Mouse (Mus musculus) limb, embryonic 11.5 days (tissue): ENCODE measurements around the gene Rai2. TPM values are rescaled to one million over a fixed set of nuclear protein-coding genes. Genes with fewer than 3 reads are reported as not detected.

Experiments
- ATAC-seq: fragments of 200-750 bp; cut with Nextera tagmentation; 2 replicates; pipeline ENCODE4 v1.8.0; 2017; ENCODE audit warnings: low read depth; ENCODE audit not compliant: insufficient number of reproducible peaks, low FRiP score, low TSS enrichment
- DNase-seq: peaks from one replicate; pipeline ENCODE4 v3.0.0-alpha.2; 2015; ENCODE audit warnings: low spot score
- H3K27ac ChIP-seq: fragments of 300-500 bp; sonication (generic); replicated peaks from 2 replicates; pipeline ENCODE4 v1.5.1; 2014; ENCODE audit warnings: low read depth, mild to moderate bottlenecking, low read length
- H3K27me3 ChIP-seq: fragments of 300-500 bp; sonication (generic); 2 replicates; pipeline ENCODE4 v1.6.1; 2014; ENCODE audit warnings: mild to moderate bottlenecking, low read length, mixed read lengths; ENCODE audit not compliant: control insufficient read depth, insufficient read depth
- H3K36me3 ChIP-seq: fragments of 300-500 bp; sonication (generic); 2 replicates; pipeline ENCODE4 v1.6.1; 2014; ENCODE audit warnings: mild to moderate bottlenecking, low read length, moderate library complexity, mixed read lengths; ENCODE audit not compliant: control insufficient read depth, insufficient read depth
- H3K4me1 ChIP-seq: fragments of 300-500 bp; sonication (generic); 2 replicates; pipeline ENCODE4 v1.6.1; 2014; ENCODE audit warnings: low read length, mixed read lengths; ENCODE audit not compliant: control insufficient read depth, insufficient read depth
- H3K4me2 ChIP-seq: fragments of 300-500 bp; sonication (generic); 2 replicates; pipeline ENCODE4 v1.6.1; 2014; ENCODE audit warnings: low read depth, mild to moderate bottlenecking, moderate library complexity; ENCODE audit not compliant: severe bottlenecking
- H3K4me3 ChIP-seq: fragments of 300-500 bp; sonication (generic); 2 replicates; pipeline ENCODE4 v1.5.1; 2014; ENCODE audit warnings: low read depth, low read length
- H3K9ac ChIP-seq: fragments of 300-500 bp; sonication (generic); 2 replicates; pipeline ENCODE4 v1.6.1; 2014; ENCODE audit warnings: mild to moderate bottlenecking, low read length
- H3K9me3 ChIP-seq: fragments of 300-500 bp; sonication (generic); 2 replicates; pipeline ENCODE4 v1.6.1; 2016; ENCODE audit warnings: low read length; ENCODE audit not compliant: control insufficient read depth
- WGBS: fragments of 180-500 bp; shearing (Covaris S2); extraction: QIAGEN DNeasy Blood & Tissue Kit; methylation state at CpG from one replicate; pipeline ENCODE4 v1.1.7; 2014; 5-methylcytosine and 5-hydroxymethylcytosine counted together
- polyA plus RNA-seq: library from polyadenylated mRNA; unstranded; fragments of >200 nt; fragmentation: Nextera tagmentation; extraction: Ambion mirVana; gene quantifications from 2 replicates; pipeline ENCODE4 v1.2.1, GENCODE M21; 2014

Rai2 gene
- 0.72 and 0.84 TPM in 2 replicates for polyA plus RNA-seq

DNA sequence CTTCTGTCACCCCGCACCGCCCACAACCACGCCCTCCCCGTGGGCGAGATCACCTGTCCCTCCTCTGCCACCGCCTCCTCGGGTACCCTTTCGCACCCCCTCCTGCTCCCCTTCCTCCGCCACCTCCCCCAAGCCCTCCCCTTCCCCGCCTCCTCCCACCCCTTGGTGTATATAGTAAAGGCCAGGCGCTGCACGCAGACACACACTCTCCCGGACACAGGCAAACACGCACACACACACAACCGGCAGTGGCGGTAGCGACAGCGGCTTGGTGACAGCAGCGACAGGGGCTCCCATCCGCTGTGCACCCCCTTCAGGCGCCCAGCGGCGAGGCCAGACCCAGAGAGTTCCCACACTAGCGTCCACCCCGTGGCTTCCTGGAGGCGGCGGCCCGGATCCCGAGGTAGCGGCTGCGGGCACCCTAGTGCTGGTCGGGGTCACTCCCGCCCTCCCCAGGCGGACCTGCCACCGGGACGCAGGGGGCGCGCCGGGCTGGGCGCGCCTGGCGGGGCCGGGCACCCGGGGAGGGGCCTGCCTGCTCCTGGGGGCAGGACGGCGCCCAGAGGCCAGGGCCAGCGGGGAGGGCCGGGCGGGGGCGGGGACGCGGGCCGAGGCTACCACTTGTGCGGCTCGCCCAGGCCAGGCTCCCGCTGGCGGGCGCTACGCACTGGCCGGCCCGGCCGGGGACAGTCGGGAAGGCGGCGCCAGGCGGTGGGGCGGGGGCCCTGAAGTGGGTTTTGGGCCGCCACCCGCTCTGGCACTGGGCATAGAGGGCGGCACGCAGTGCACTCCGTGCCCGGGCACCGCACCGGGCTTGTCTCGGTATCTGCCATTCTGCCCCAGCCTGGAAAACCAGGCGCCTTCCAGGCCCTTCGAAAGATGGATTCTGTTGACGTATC, at the start of gene Rai2:
Gene Rai2 (plus strand): TSS at position 205 of the 899 bp plus-strand sequence.
- Histone ChIP-seq H3K9me3 (no peaks in the 10 kb centered on the region), H3K9ac (peak within 1 kb of the TSS; percentile 37), H3K27me3 (peaks cover 47% of the 10 kb centered on the region), H3K36me3 (no peaks in the 10 kb centered on the region), H3K4me3 (peak within 1 kb of the TSS; percentile 40), H3K4me1 (no peaks in the 10 kb centered on the region), H3K4me2 (peak within 1 kb of the TSS; percentile 86), H3K27ac (no peak within 1 kb of the TSS)
- ATAC-seq (peak; percentile 79), DNase-seq (peak; percentile 27)
- WGBS = 16% methylated on average over 36 of the region's 79 CpGs

DNA sequence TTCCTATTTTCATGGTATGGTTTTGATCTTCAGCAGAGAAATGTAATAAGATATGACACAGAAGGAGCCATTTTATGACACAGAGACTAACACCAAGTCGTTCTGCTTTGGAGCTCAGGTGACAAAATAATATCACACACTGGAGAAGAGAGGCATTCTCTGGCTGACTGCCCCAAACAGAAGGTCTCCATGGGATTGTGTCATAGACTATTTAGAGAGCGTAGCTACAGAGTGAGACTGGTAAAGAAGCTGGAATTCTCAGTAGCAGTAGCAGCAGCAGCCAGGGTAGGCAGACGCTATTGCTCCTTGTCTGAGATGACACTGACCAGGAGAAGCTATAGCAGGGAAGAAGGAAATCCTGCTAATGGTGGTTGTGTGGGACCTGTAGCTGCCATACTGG, 27.5 kb upstream of the Rai2 start:
- no peaks in the 10 kb centered on the region for H3K27me3 ChIP-seq
- H3K4me2 ChIP-seq = no peak overlapping the region
- no peaks in the 10 kb centered on the region for H3K9me3 ChIP-seq
- no peaks in the 10 kb centered on the region for H3K4me1 ChIP-seq
- no peak for ATAC-seq
- no peak for DNase-seq
- H3K4me3 ChIP-seq = no peak overlapping the region
- no peak overlapping the region for H3K9ac ChIP-seq
- H3K36me3 ChIP-seq = no peaks in the 10 kb centered on the region
- 72% methylated on average over 3 of the region's 3 CpGs for WGBS
- no peak overlapping the region for H3K27ac ChIP-seq

DNA sequence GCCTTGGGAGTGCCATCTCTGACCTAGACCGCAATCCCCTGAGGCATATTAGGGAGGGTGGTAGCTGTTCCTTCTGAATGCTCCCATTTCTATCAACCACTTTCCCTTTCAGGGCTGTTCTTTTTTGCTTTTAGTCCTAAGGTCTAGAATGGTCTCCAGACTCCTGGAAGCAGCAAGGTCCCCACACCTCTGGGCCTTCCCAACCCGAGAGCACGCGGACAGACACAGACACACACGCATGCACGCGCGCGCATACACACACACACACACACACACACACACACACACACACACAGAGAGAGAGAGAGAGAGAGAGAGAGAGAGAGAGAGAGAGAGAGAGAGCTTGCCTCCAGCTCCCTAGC, 385 bp upstream of the Rai2 start:
- no peaks in the 10 kb centered on the region for H3K9me3 ChIP-seq
- no peak overlapping the region for H3K9ac ChIP-seq
- H3K4me3 ChIP-seq = peak overlapping the region; percentile 40
- H3K4me2 ChIP-seq = peak overlapping the region; percentile 86
- H3K27me3 ChIP-seq = peaks cover 45% of the 10 kb centered on the region
- H3K36me3 ChIP-seq = no peaks in the 10 kb centered on the region
- H3K27ac ChIP-seq = no peak overlapping the region
- no peaks in the 10 kb centered on the region for H3K4me1 ChIP-seq
- 42% methylated on average over 2 of the region's 9 CpGs for WGBS
- no peak for DNase-seq
- ATAC-seq = no peak

DNA sequence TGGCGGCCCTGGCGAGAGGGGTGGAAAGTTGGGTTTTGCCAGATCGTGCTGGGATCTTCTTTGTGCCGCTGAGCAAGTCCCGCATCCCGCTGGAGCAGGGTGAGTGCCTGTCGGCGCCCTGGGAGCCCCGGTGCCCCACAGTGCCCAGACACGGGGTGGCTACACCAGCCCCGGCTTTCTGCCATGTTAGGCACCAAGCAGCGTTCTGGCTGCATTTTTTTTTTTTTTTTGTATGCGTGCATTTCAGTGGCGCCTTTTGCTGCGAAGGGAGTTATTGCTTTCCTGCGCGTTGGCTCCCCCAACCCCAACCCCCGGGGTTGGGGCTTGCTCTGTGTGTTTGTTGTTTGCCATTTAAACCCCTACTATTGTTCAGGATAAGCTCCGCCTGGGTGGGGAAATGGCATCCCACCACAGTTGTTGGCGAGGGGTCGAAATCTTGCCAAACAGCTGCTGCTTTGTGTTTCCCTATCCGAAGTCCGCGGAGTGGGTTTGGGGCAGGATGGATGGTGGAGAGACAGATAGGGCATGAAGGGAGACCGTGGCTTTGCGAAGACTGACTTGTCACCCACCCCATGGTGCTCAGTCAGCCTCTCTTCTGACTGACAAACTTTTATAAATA, 1.0 kb downstream of the Rai2 start:
- peak; percentile 23; the same call in 1 of the 2 replicates for ATAC-seq
- 20% methylated on average over 25 of the region's 26 CpGs for WGBS
- peaks cover 49% of the 10 kb centered on the region for H3K27me3 ChIP-seq

DNA sequence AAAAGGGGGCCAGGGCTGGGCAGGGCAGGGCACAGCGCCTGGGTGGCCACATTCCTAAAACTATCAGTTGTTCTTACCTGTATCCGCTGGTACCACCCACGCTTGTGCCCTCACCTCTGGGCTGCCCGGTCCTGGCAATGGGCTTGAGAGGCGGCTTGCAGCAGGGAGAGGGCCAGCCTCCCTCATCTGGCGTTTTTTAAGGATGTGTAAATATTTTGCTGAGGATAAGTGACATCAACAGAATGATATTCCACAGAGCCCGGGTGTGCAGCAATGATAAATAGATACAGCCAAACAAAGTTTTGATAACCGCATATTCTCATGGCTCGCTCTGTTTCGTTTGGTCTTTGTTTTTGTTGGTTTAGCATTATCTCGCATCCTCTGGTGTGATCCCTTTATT, 1.7 kb downstream of the Rai2 start:
- H3K9me3 ChIP-seq = no peaks in the 10 kb centered on the region
- H3K4me3 ChIP-seq = no peak overlapping the region
- H3K4me2 ChIP-seq = no peak overlapping the region; the same call in 1 of the 2 replicates
- H3K27ac ChIP-seq = no peak overlapping the region
- no peak for ATAC-seq
- WGBS = 33% methylated on average over 11 of the region's 11 CpGs
- H3K4me1 ChIP-seq = no peaks in the 10 kb centered on the region
- H3K9ac ChIP-seq = no peak overlapping the region
- no peaks in the 10 kb centered on the region for H3K36me3 ChIP-seq
- peaks cover 54% of the 10 kb centered on the region for H3K27me3 ChIP-seq
- DNase-seq = peak; percentile 22

More for the DNA sequence above, 1.0 kb downstream of the Rai2 start:
- peak overlapping the region; percentile 37; the same call in 1 of the 2 replicates for H3K9ac ChIP-seq
- no peak overlapping the region for H3K27ac ChIP-seq
- no peaks in the 10 kb centered on the region for H3K36me3 ChIP-seq
- H3K9me3 ChIP-seq = no peaks in the 10 kb centered on the region
- H3K4me1 ChIP-seq = no peaks in the 10 kb centered on the region
- DNase-seq = peak; percentile 32
- peak overlapping the region; percentile 86 for H3K4me2 ChIP-seq
- peak overlapping the region; percentile 40 for H3K4me3 ChIP-seq

DNA sequence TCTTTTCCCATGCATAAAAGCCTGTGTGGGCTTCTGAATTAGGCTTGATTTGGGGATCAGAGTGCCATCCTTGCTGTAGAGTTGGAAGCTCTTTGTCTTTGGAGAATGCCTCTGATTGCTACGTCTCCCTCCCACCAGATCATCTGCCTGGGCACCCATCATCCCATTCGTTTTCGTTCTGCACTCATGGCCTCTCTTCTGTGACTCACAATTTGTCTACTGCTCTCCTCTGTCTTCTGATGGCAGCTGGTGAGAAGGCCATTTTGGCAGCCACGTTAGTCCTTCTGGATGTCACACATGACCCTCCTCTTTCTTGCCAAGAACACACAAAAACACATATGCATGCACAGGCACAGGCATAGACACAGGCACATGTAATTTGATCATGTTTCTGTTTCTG, 4.2 kb downstream of the Rai2 start:
- DNase-seq (no peak), ATAC-seq (no peak)
- H3K4me3 ChIP-seq = no peak overlapping the region
- H3K36me3 ChIP-seq = no peaks in the 10 kb centered on the region
- peaks cover 61% of the 10 kb centered on the region for H3K27me3 ChIP-seq
- no peaks in the 10 kb centered on the region for H3K4me1 ChIP-seq
- H3K4me2 ChIP-seq = no peak overlapping the region
- WGBS = 68% methylated on average over 4 of the region's 4 CpGs
- H3K9me3 ChIP-seq = no peaks in the 10 kb centered on the region
- no peak overlapping the region for H3K27ac ChIP-seq
- H3K9ac ChIP-seq = no peak overlapping the region

DNA sequence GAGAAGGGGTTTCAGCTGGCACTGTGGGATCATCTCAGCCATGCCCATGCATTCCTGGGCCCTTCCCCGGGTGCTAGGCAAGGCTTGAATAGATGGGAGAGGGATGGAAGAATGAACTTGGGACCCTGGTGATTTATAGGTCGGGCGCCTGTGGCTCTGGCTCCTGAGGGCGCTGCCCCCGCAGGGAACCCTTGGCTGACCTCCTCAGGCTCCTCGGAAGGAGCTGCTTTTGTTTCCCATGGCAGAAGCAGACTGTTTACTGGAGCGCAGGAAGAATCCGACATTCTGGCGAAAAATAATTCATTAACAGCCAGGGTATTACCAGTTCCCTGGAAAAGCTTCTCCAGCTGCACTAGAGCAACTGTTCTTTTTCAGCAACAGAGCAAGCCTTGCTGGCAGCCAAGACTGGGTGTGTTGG, 6.5 kb downstream of the Rai2 start:
- Histone ChIP-seq H3K36me3 (no peaks in the 10 kb centered on the region), H3K4me3 (no peak overlapping the region), H3K4me2 (no peak overlapping the region), H3K9ac (no peak overlapping the region), H3K27me3 (peaks cover 41% of the 10 kb centered on the region), H3K4me1 (no peaks in the 10 kb centered on the region), H3K27ac (no peak overlapping the region), H3K9me3 (no peaks in the 10 kb centered on the region)
- DNase-seq = no peak
- 19% methylated on average over 9 of the region's 9 CpGs for WGBS
- no peak for ATAC-seq

DNA sequence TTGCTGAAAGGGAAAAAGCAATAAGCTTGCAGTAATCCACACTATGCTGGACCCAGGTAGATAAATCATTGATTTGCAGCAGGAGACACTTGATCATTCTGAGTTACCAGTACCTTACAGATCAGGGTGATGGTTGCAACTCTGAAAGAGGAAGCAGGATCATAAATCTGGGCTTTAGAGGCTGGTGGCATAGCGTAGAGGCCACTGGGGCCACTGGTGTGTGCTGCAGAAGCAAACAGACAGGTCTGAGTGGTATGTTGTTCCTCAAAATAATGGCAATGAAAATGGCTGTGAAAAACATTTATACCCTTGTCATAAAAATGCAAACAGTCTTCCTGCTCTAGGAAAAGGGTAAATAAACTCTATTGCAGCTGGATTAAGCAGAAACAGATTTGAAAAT, 9.4 kb downstream of the Rai2 start:
- H3K4me2 ChIP-seq = no peak overlapping the region
- WGBS = 70% methylated on average over 1 of the region's 1 CpGs

More for the DNA sequence above, 9.4 kb downstream of the Rai2 start:
- Histone ChIP-seq H3K9ac (no peak overlapping the region), H3K4me1 (no peaks in the 10 kb centered on the region), H3K36me3 (no peaks in the 10 kb centered on the region), H3K9me3 (no peaks in the 10 kb centered on the region), H3K4me3 (no peak overlapping the region), H3K27ac (no peak overlapping the region), H3K27me3 (peaks cover 22% of the 10 kb centered on the region)
- ATAC-seq = no peak
- no peak for DNase-seq
